In genomic region chr3:37758611-37759322, GRCm38 (mm10) we compare ENCODE assay signal across 9 mouse cellular contexts. TPM values are rescaled to one million over a fixed set of nuclear protein-coding genes. Genes with fewer than 3 reads are reported as not detected.
DNase-seq lines count a peak whose midpoint lies in the region; ATAC-seq and TF ChIP-seq lines count a peak whose summit lies in the region.
"Had no signal": no experiment of that assay in that cellular context is flagged by ENCODE, and none has a peak within 500 bp of the region (broad histone marks: within the 10 kb centered on the region; RNA-seq: fewer than 3 reads in every experiment).

No protein-coding gene starts in this region.

- H3K27ac ChIP-seq in testis, adult 2 months (ENCODE audit: control insufficient read depth, insufficient read depth, low read depth, low read length), result peak overlapping the region; percentile 27; the same call in 1 of the 2 replicates
- peak overlapping the region; percentile 50 for H3K27ac ChIP-seq in heart, postnatal 0 days (ENCODE audit: low read depth)
- H3K27ac ChIP-seq in limb, embryonic 14.5 days (replicated peaks; ENCODE audit: low read depth, low read length), result no peak overlapping the region
- H3K27ac ChIP-seq in neural tube, embryonic 13.5 days (replicated peaks), result peak overlapping the region; percentile 46; the same call in 1 of the 2 replicates
- H3K27ac ChIP-seq: limb, embryonic 15.5 days had no signal

- no peaks in the 10 kb centered on the region; the same call in 1 of the 2 replicates for H3K4me1 ChIP-seq in testis, adult 2 months (ENCODE audit: control insufficient read depth, insufficient read depth, low read length)
- H3K4me1 ChIP-seq in heart, postnatal 0 days (ENCODE audit: control insufficient read depth, insufficient read depth), result peaks cover 12% of the 10 kb centered on the region; the same call in 1 of the 2 replicates
- H3K4me1 ChIP-seq in limb, embryonic 14.5 days (ENCODE audit: control insufficient read depth, insufficient read depth, low read length), result peaks cover 9% of the 10 kb centered on the region
- peaks cover 14% of the 10 kb centered on the region for H3K4me1 ChIP-seq in neural tube, embryonic 13.5 days (replicated peaks)

- peak; percentile 68 for ATAC-seq in heart, postnatal 0 days (ENCODE audit: insufficient read depth, low read depth)
- no peak for ATAC-seq in limb, embryonic 14.5 days (ENCODE audit: low FRiP score, low read depth)
- ATAC-seq in neural tube, embryonic 13.5 days (ENCODE audit: low read depth), result peak; percentile 24; the same call in 1 of the 2 replicates

- DNase-seq in testis, postnatal 10 days (ENCODE audit: low spot score), result no peak
- DNase-seq in heart, postnatal 0 days (ENCODE audit: low spot score), result peak; percentile 39
- DNase-seq in limb, embryonic 14.5 days (ENCODE audit: low spot score), result no peak
- no peak for DNase-seq in ovary, postnatal 36 days (ENCODE audit: low spot score)
- no peak for DNase-seq in right cerebral cortex, postnatal 10 days (ENCODE audit: low spot score in 2 of 2)
- no peak for DNase-seq in left cerebral cortex, adult 18-20 months (ENCODE audit: low spot score in 2 of 2)

- no peak overlapping the region for H3K9ac ChIP-seq in heart, postnatal 0 days (replicated peaks; ENCODE audit: low read depth, low read length)
- H3K9ac ChIP-seq in limb, embryonic 14.5 days (ENCODE audit: low read depth, low read length, severe bottlenecking), result no peak overlapping the region
- H3K9ac ChIP-seq in neural tube, embryonic 13.5 days, result peak overlapping the region; percentile 18; the same call in 1 of the 2 replicates
- H3K9ac ChIP-seq: limb, embryonic 15.5 days had no signal

- no peaks in the 10 kb centered on the region for H3K36me3 ChIP-seq in testis, adult 2 months (ENCODE audit: control insufficient read depth, insufficient read depth, low read length)
- no peaks in the 10 kb centered on the region for H3K36me3 ChIP-seq in heart, postnatal 0 days (replicated peaks; ENCODE audit: control insufficient read depth, insufficient read depth, low read length)
- no peaks in the 10 kb centered on the region for H3K36me3 ChIP-seq in limb, embryonic 14.5 days (ENCODE audit: control insufficient read depth, insufficient read depth, low read length)
- no peaks in the 10 kb centered on the region for H3K36me3 ChIP-seq in neural tube, embryonic 13.5 days
- H3K36me3 ChIP-seq: limb, embryonic 15.5 days had no signal

- no peak overlapping the region for H3K4me3 ChIP-seq in testis, adult 2 months (ENCODE audit: control insufficient read depth, low read depth, low read length)
- H3K4me3 ChIP-seq in heart, postnatal 0 days (ENCODE audit: low read depth, low read length), result peak overlapping the region; percentile 24; the same call in 1 of the 2 replicates
- H3K4me3 ChIP-seq in limb, embryonic 14.5 days (replicated peaks; ENCODE audit: low read length), result no peak overlapping the region
- no peak overlapping the region for H3K4me3 ChIP-seq in neural tube, embryonic 13.5 days
- H3K4me3 ChIP-seq: limb, embryonic 15.5 days had no signal

- H3K27me3 ChIP-seq in testis, adult 2 months (ENCODE audit: control insufficient read depth, insufficient read depth, low read length), result no peaks in the 10 kb centered on the region
- no peaks in the 10 kb centered on the region for H3K27me3 ChIP-seq in heart, postnatal 0 days (ENCODE audit: control insufficient read depth, insufficient read depth, low read length)
- H3K27me3 ChIP-seq in limb, embryonic 14.5 days (ENCODE audit: control insufficient read depth, insufficient read depth, low read length), result no peaks in the 10 kb centered on the region
- no peaks in the 10 kb centered on the region; the same call in 1 of the 2 replicates for H3K27me3 ChIP-seq in neural tube, embryonic 13.5 days
- H3K27me3 ChIP-seq: limb, embryonic 15.5 days had no signal

- no peaks in the 10 kb centered on the region for H3K9me3 ChIP-seq in heart, postnatal 0 days (replicated peaks; ENCODE audit: control insufficient read depth, low read length)
- no peaks in the 10 kb centered on the region; the same call in 1 of the 2 replicates for H3K9me3 ChIP-seq in limb, embryonic 14.5 days (ENCODE audit: control insufficient read depth, low read length)
- no peaks in the 10 kb centered on the region for H3K9me3 ChIP-seq in neural tube, embryonic 13.5 days
- H3K9me3 ChIP-seq: limb, embryonic 15.5 days had no signal

- no peak for TF ChIP-seq CTCF in testis, adult 2 months (IDR thresholded peaks at IDR 0.05; ENCODE audit: control insufficient read depth, insufficient read depth, insufficient replicate concordance, low read depth, low read length)
- no peak for TF ChIP-seq CTCF in heart, postnatal 0 days (IDR thresholded peaks at IDR 0.05; ENCODE audit: low read depth)

- TF ChIP-seq EP300 in heart, postnatal 0 days (IDR thresholded peaks at IDR 0.05; ENCODE audit: low read depth), result peak; percentile 14

- peak overlapping the region; percentile 55 for H3K4me2 ChIP-seq in heart, postnatal 0 days (ENCODE audit: low read depth, low read length)
- peak overlapping the region; percentile 32; the same call in 1 of the 2 replicates for H3K4me2 ChIP-seq in limb, embryonic 14.5 days (replicated peaks; ENCODE audit: low read depth, low read length, severe bottlenecking)
- H3K4me2 ChIP-seq in neural tube, embryonic 13.5 days, result peak overlapping the region; percentile 43
- H3K4me2 ChIP-seq: limb, embryonic 15.5 days had no signal

- WGBS in heart, postnatal 0 days, result 31% methylated on average over 9 of the region's 9 CpGs
- 46% methylated on average over 9 of the region's 9 CpGs for WGBS in limb, embryonic 14.5 days
- 40% methylated on average over 9 of the region's 9 CpGs for WGBS in neural tube, embryonic 13.5 days

- TF ChIP-seq POLR2A in testis, adult 2 months (IDR thresholded peaks at IDR 0.05; ENCODE audit: control insufficient read depth, low read depth, low read length), result no peak
- no peak for TF ChIP-seq POLR2A in limb, embryonic 14.5 days (IDR thresholded peaks at IDR 0.05; ENCODE audit: borderline replicate concordance, extremely low read depth, insufficient read depth, insufficient read length)

RNA-seq across cellular contexts. Expression of gene Gm5148, which starts 34.5 kb away (rescaled TPM):
- polyA plus RNA-seq in testis, adult 2 months (2012; rRNA removed), result 0.93 and 1.8 TPM in 2 replicates
- total RNA-seq in heart, postnatal 0 days (2014; rRNA removed; ENCODE audit: low replicate concordance), result not detected in 2 replicates
- 1.8 and 2.0 TPM in 2 replicates for polyA plus RNA-seq in heart, postnatal 0 days (2015; fragmentation: Nextera tagmentation; extraction: Ambion mirVana)
- polyA plus RNA-seq in limb, embryonic 14.5 days (2012; rRNA removed), result 6.3 and 9.1 TPM in 2 replicates
- polyA plus RNA-seq in limb, embryonic 14.5 days (2014; fragmentation: Nextera tagmentation; extraction: Ambion mirVana), result 7.4 and 8.1 TPM in 2 replicates
- 7.3 TPM in 2 replicates for polyA plus RNA-seq in neural tube, embryonic 13.5 days (2015; fragmentation: Nextera tagmentation; extraction: Ambion mirVana)
- 1 to 10 TPM; 3.2 to 3.9 TPM for total RNA-seq in left cerebral cortex, adult 18-20 months (2021)
